In genomic region chr1:132198401-132199071, GRCm38 (mm10) we compare ENCODE assay signal across 18 mouse cellular contexts. TPM values are rescaled to one million over a fixed set of nuclear protein-coding genes. Genes with fewer than 3 reads are reported as not detected.
DNase-seq lines count a peak whose midpoint lies in the region; ATAC-seq lines count a peak whose summit lies in the region.
"Had no signal": no experiment of that assay in that cellular context is flagged by ENCODE, and none has a peak within 500 bp of the region (broad histone marks: within the 10 kb centered on the region; RNA-seq: fewer than 3 reads in every experiment).

No protein-coding gene starts in this region.

- no peak for ATAC-seq in hindbrain, embryonic 11.5 days (ENCODE audit: low FRiP score)
- no peak for ATAC-seq in forebrain, embryonic 15.5 days (replicated peaks)
- ATAC-seq in midbrain, embryonic 16.5 days: no peak
- ATAC-seq in cerebellum, adult (ENCODE audit: insufficient number of reproducible peaks, low FRiP score, low TSS enrichment): no peak
- ATAC-seq: CD4-positive, CD25-positive, alpha-beta regulatory T cell, adult 4 months had no signal

- H3K9ac ChIP-seq in hindbrain, embryonic 11.5 days (ENCODE audit: low read depth, low read length): no peak overlapping the region
- no peak overlapping the region for H3K9ac ChIP-seq in forebrain, embryonic 15.5 days (replicated peaks)
- H3K9ac ChIP-seq in midbrain, embryonic 16.5 days (ENCODE audit: low read depth, low read length): peak overlapping the region; percentile 30

- H3K4me2 ChIP-seq in hindbrain, embryonic 11.5 days (replicated peaks; ENCODE audit: low read depth, low read length): no peak overlapping the region
- no peak overlapping the region for H3K4me2 ChIP-seq in forebrain, embryonic 15.5 days (replicated peaks)
- H3K4me2 ChIP-seq in midbrain, embryonic 16.5 days (ENCODE audit: low read length): no peak overlapping the region

- 82% methylated on average over 16 of the region's 16 CpGs for WGBS in hindbrain, embryonic 10.5 days
- WGBS in hindbrain, embryonic 11.5 days: 85% methylated on average over 16 of the region's 16 CpGs
- 65% methylated on average over 16 of the region's 16 CpGs for WGBS in forebrain, embryonic 15.5 days
- 73% methylated on average over 16 of the region's 16 CpGs for WGBS in midbrain, embryonic 16.5 days

- H3K4me3 ChIP-seq in hindbrain, embryonic 10.5 days: no peak overlapping the region
- no peak overlapping the region for H3K4me3 ChIP-seq in hindbrain, embryonic 11.5 days (ENCODE audit: low read depth, low read length)
- no peak overlapping the region for H3K4me3 ChIP-seq in forebrain, embryonic 15.5 days
- H3K4me3 ChIP-seq in midbrain, embryonic 16.5 days (ENCODE audit: low read depth, low read length): no peak overlapping the region
- H3K4me3 ChIP-seq: heart, embryonic 10.5 days had no signal

- H3K36me3 ChIP-seq in hindbrain, embryonic 10.5 days: peaks cover 11% of the 10 kb centered on the region
- no peaks in the 10 kb centered on the region for H3K36me3 ChIP-seq in hindbrain, embryonic 11.5 days (ENCODE audit: control insufficient read depth, insufficient read depth, low read length)
- H3K36me3 ChIP-seq in forebrain, embryonic 15.5 days: no peaks in the 10 kb centered on the region
- H3K36me3 ChIP-seq in midbrain, embryonic 16.5 days (ENCODE audit: control insufficient read depth, insufficient read depth, low read length): no peaks in the 10 kb centered on the region
- H3K36me3 ChIP-seq: heart, embryonic 10.5 days had no signal

- DNase-seq in hindbrain, embryonic 10.5 days (ENCODE audit: low spot score): no peak
- no peak for DNase-seq in hindbrain, embryonic 11.5 days (ENCODE audit: low spot score)
- DNase-seq in brain, adult 2 months (ENCODE audit: low read depth, low spot score): peak; percentile 56
- no peak for DNase-seq in retina, postnatal 1 day
- DNase-seq: cerebellum, adult 8-10 months; kidney, adult 9 months; liver; lung, adult 2 months; right cerebral cortex, adult 18-20 months; spleen, adult 18-20 months had no signal

- no peaks in the 10 kb centered on the region for H3K9me3 ChIP-seq in hindbrain, embryonic 10.5 days
- H3K9me3 ChIP-seq in hindbrain, embryonic 11.5 days (ENCODE audit: control insufficient read depth, low read length): no peaks in the 10 kb centered on the region
- no peaks in the 10 kb centered on the region for H3K9me3 ChIP-seq in forebrain, embryonic 15.5 days
- H3K9me3 ChIP-seq in midbrain, embryonic 16.5 days (replicated peaks; ENCODE audit: control insufficient read depth, low read length, poor library complexity, severe bottlenecking): no peaks in the 10 kb centered on the region
- H3K9me3 ChIP-seq: heart, embryonic 10.5 days had no signal

- H3K4me1 ChIP-seq in hindbrain, embryonic 10.5 days (replicated peaks): peaks cover 96% of the 10 kb centered on the region
- H3K4me1 ChIP-seq in hindbrain, embryonic 11.5 days (replicated peaks; ENCODE audit: control insufficient read depth, insufficient read depth, low read length): peaks cover 36% of the 10 kb centered on the region
- peaks cover 96% of the 10 kb centered on the region for H3K4me1 ChIP-seq in forebrain, embryonic 15.5 days
- H3K4me1 ChIP-seq in midbrain, embryonic 16.5 days (ENCODE audit: control insufficient read depth, insufficient read depth, low read length): peaks cover 88% of the 10 kb centered on the region

- H3K27me3 ChIP-seq in hindbrain, embryonic 10.5 days (ENCODE audit: insufficient read depth, poor library complexity, severe bottlenecking): peaks cover 43% of the 10 kb centered on the region
- H3K27me3 ChIP-seq in hindbrain, embryonic 11.5 days (ENCODE audit: control insufficient read depth, insufficient read depth, low read length): no peaks in the 10 kb centered on the region
- no peaks in the 10 kb centered on the region for H3K27me3 ChIP-seq in forebrain, embryonic 15.5 days
- H3K27me3 ChIP-seq in midbrain, embryonic 16.5 days (ENCODE audit: control insufficient read depth, insufficient read depth, low read depth, low read length): no peaks in the 10 kb centered on the region

- H3K27ac ChIP-seq in hindbrain, embryonic 10.5 days: peak overlapping the region; percentile 75; the same call in 1 of the 2 replicates
- no peak overlapping the region for H3K27ac ChIP-seq in hindbrain, embryonic 11.5 days (ENCODE audit: low read depth, low read length)
- peak overlapping the region; percentile 89; the same call in 1 of the 2 replicates for H3K27ac ChIP-seq in forebrain, embryonic 15.5 days (replicated peaks)
- peak overlapping the region; percentile 78 for H3K27ac ChIP-seq in midbrain, embryonic 16.5 days (ENCODE audit: low read length)
- H3K27ac ChIP-seq: heart, embryonic 10.5 days; stomach, postnatal 0 days had no signal

RNA-seq across cellular contexts. Expression of gene AC124108.1, which starts 7.3 kb away (rescaled TPM):
- 1.6 and 2.8 TPM in 2 replicates for polyA plus RNA-seq in hindbrain, embryonic 10.5 days (2016; fragmentation: Nextera tagmentation; extraction: Ambion mirVana)
- polyA plus RNA-seq in hindbrain, embryonic 11.5 days (2014; fragmentation: Nextera tagmentation; extraction: Ambion mirVana): 2.9 and 4.8 TPM in 2 replicates
- polyA plus RNA-seq in forebrain, embryonic 15.5 days (2015; fragmentation: Nextera tagmentation; extraction: Ambion mirVana): 2.5 and 2.8 TPM in 2 replicates
- polyA plus RNA-seq in midbrain, embryonic 16.5 days (2015; fragmentation: Nextera tagmentation; extraction: Ambion mirVana): 2.8 and 4.0 TPM in 2 replicates
- polyA plus RNA-seq: CD4-positive, CD25-positive, alpha-beta regulatory T cell, adult 4 months; heart, embryonic 10.5 days; lung, adult 2 months had no signal

RNA-seq across cellular contexts. Expression of gene Lemd1, which starts 7.3 kb away (rescaled TPM):
- 2.6 and 7.7 TPM in 2 replicates for polyA plus RNA-seq in hindbrain, embryonic 10.5 days (2016; fragmentation: Nextera tagmentation; extraction: Ambion mirVana)
- 8.9 and 11.3 TPM in 2 replicates for polyA plus RNA-seq in hindbrain, embryonic 11.5 days (2014; fragmentation: Nextera tagmentation; extraction: Ambion mirVana)
- polyA plus RNA-seq in forebrain, embryonic 15.5 days (2015; fragmentation: Nextera tagmentation; extraction: Ambion mirVana): 13.9 and 16.2 TPM in 2 replicates
- polyA plus RNA-seq in midbrain, embryonic 16.5 days (2015; fragmentation: Nextera tagmentation; extraction: Ambion mirVana): 16.2 and 18.0 TPM in 2 replicates
- polyA plus RNA-seq: CD4-positive, CD25-positive, alpha-beta regulatory T cell, adult 4 months; lung, adult 2 months had no signal

RNA-seq across cellular contexts. Expression of gene Gm10188, which starts 31.0 kb away (rescaled TPM):
- polyA plus RNA-seq in hindbrain, embryonic 10.5 days (2016; fragmentation: Nextera tagmentation; extraction: Ambion mirVana): 0.24 and 0.31 TPM in 2 replicates
- polyA plus RNA-seq in hindbrain, embryonic 11.5 days (2014; fragmentation: Nextera tagmentation; extraction: Ambion mirVana): not detected in 2 replicates
- 0.56 and 0.60 TPM in 2 replicates for polyA plus RNA-seq in forebrain, embryonic 15.5 days (2015; fragmentation: Nextera tagmentation; extraction: Ambion mirVana)
- 0.28 and 0.63 TPM in 2 replicates for polyA plus RNA-seq in midbrain, embryonic 16.5 days (2015; fragmentation: Nextera tagmentation; extraction: Ambion mirVana)
- polyA plus RNA-seq: brain, embryonic 14.5 days; CD4-positive, CD25-positive, alpha-beta regulatory T cell, adult 4 months; heart, embryonic 10.5 days; lung, adult 2 months; neural tube, embryonic 11.5 days; stomach, postnatal 0 days had no signal

RNA-seq across cellular contexts. Expression of gene Cdk18, which starts 59.1 kb away (rescaled TPM):
- 2.1 and 2.2 TPM in 2 replicates for polyA plus RNA-seq in hindbrain, embryonic 10.5 days (2016; fragmentation: Nextera tagmentation; extraction: Ambion mirVana)
- polyA plus RNA-seq in hindbrain, embryonic 11.5 days (2014; fragmentation: Nextera tagmentation; extraction: Ambion mirVana): 0.82 and 1.1 TPM in 2 replicates
- polyA plus RNA-seq in forebrain, embryonic 15.5 days (2015; fragmentation: Nextera tagmentation; extraction: Ambion mirVana): 0.18 and 0.69 TPM in 2 replicates
- 1.7 and 2.4 TPM in 2 replicates for polyA plus RNA-seq in midbrain, embryonic 16.5 days (2015; fragmentation: Nextera tagmentation; extraction: Ambion mirVana)
- polyA plus RNA-seq: CD4-positive, CD25-positive, alpha-beta regulatory T cell, adult 4 months had no signal
